Mouse (Mus musculus) lung, adult 2 months (tissue): ENCODE data around the gene Plekhg6. TPM values are rescaled to one million over a fixed set of nuclear protein-coding genes. Genes with fewer than 3 reads are reported as not detected.

ENCODE experiments used
- DNase-seq: peaks from one replicate; pipeline ENCODE4 v3.0.0; 2022
- H3K4me1 ChIP-seq: fragments of 200-500 bp; 2 replicates; pipeline ENCODE4 v1.6.1; 2011; ENCODE audit warnings: low read length; ENCODE audit not compliant: control insufficient read depth, insufficient read depth
- H3K4me3 ChIP-seq: fragments of 200-500 bp; replicated peaks from 2 replicates; pipeline ENCODE3; 2011; ENCODE audit warnings: low read depth, mild to moderate bottlenecking, control low read depth, low read length; ENCODE audit errors: extremely low read depth
- CTCF ChIP-seq: fragments of 200-500 bp; IDR thresholded peaks from 2 replicates; pipeline ENCODE4 v1.5.1; 2011; ENCODE audit warnings: mild to moderate bottlenecking, low read length, control low read depth; ENCODE audit not compliant: insufficient read depth
- POLR2A ChIP-seq: fragments of 200-500 bp; IDR thresholded peaks from 2 replicates; pipeline ENCODE4 v1.6.1; 2011; ENCODE audit warnings: low read depth, mild to moderate bottlenecking, control low read depth, low read length, borderline replicate concordance; ENCODE audit errors: extremely low read depth
- WGBS: fragments of 180-500 bp; shearing (Covaris S2); methylation state at CpG from one replicate; pipeline ENCODE4 v1.1.7; 2018; 5-methylcytosine and 5-hydroxymethylcytosine counted together
- polyA plus RNA-seq: library from polyadenylated mRNA; depleted of rRNA; stranded (reverse); fragments of >200 nt; gene quantifications from 2 replicates; pipeline ENCODE4 v1.2.3, GENCODE M21; 2012; rRNA removed

The Plekhg6 gene
- polyA plus RNA-seq, 1 experiment, result 2.6 TPM

DNA sequence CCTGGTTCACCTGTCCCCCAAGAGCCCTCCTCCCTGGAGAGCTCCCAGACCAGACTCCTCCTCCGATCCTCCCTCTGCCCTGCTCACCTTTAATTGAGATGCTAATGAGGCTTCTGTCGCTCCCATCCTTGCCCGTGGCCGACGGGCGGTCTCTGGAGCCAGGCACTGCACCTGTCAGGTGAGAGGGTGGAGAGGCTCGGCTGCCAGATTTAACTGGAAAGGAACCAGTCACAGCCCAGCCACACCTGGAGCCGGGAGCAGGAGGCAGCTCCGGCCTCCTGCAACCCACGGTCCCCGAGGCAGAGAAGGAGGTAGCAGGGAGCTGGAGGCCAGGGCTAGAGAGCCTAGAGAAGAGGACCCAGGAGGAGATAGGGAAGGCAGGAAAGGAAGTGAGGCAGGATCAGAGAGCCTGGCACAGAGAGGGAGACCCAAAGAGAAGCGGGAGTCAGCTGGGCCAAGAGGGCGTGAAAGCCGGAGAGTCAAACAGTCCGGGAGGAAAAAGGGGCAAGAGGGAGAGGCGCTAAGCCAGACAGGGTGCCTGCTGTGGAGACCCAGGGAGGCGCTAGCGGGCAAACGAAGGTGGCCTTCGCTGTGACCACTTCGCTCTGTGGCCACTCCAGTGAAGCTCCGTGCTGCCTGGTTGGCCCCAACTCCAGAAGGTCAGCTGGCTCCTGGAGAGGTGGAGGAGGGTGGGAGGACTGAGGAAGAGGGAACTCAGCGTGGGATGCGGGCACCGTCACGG lies 59.3 kb downstream of the Plekhg6 start:
- DNase-seq, result peak; percentile 77
- Histone ChIP-seq H3K4me1 (peaks cover 6% of the 10 kb centered on the region; the same call in 1 of the 2 replicates), H3K4me3 (peak overlapping the region; percentile 73)
- TF ChIP-seq CTCF (no peak), POLR2A (peak; percentile 65; the same call in 1 of the 2 replicates)
- WGBS, result 32% methylated on average over 26 of the region's 26 CpGs

DNA sequence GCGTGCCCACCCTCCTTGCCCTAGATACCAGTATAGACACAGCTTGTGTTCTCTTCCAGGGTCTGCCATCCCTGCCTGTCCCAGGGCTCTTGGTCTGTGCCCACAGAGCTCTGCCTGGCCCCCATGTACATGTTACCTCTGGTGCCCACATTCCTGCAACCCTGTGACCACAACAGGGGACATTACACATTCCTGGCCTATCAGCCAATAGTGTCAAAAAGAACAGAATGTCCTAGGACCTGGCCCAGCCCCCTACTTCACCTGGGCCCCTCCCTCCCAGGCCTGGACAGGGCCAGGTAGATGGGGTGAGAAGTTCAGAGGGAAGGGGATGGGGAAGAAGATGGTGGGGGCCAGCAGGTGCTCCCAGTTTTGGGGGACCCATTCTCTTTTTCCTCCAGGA lies 60.3 kb downstream of the Plekhg6 start, which contains the start of gene Scnn1a:
Scnn1a (plus strand) TSS at position 337 of the 400 bp plus-strand sequence.
- H3K4me3 ChIP-seq, result peak within 1 kb of the TSS; percentile 73
- TF ChIP-seq CTCF, result no peak
- 0 out of 2 replicates have a peak, but pooled peaks have one; percentile 25 for TF ChIP-seq POLR2A
- DNase-seq, result peak; percentile 70
- peaks cover 6% of the 10 kb centered on the region; the same call in 1 of the 2 replicates for H3K4me1 ChIP-seq
- WGBS, result 84% methylated on average over 1 of the region's 1 CpGs

DNA sequence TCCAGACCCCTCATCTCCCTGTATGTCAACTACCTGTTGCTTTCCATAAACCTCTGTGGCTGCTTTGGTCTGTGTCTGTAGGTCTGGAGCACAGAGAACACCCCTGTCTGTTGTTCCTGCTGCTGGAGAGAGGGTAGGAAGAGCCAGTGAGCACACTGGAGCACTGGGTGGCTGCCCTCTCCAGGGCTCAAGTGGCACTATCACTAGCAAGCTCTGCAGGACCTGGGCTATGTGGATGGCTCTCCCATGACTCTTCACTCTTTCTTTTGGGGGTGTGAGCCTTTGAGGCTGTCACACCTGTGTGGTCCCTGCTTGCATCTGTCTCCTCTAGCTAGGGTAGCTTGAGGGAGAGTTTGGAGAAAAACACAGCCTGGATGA lies 60.7 kb downstream of the Plekhg6 start:
- TF ChIP-seq POLR2A (peak; percentile 21; the same call in 1 of the 2 replicates), CTCF (no peak)
- no peak overlapping the region for H3K4me3 ChIP-seq
- peak; percentile 36 for DNase-seq
- H3K4me1 ChIP-seq, result peaks cover 6% of the 10 kb centered on the region; the same call in 1 of the 2 replicates

DNA sequence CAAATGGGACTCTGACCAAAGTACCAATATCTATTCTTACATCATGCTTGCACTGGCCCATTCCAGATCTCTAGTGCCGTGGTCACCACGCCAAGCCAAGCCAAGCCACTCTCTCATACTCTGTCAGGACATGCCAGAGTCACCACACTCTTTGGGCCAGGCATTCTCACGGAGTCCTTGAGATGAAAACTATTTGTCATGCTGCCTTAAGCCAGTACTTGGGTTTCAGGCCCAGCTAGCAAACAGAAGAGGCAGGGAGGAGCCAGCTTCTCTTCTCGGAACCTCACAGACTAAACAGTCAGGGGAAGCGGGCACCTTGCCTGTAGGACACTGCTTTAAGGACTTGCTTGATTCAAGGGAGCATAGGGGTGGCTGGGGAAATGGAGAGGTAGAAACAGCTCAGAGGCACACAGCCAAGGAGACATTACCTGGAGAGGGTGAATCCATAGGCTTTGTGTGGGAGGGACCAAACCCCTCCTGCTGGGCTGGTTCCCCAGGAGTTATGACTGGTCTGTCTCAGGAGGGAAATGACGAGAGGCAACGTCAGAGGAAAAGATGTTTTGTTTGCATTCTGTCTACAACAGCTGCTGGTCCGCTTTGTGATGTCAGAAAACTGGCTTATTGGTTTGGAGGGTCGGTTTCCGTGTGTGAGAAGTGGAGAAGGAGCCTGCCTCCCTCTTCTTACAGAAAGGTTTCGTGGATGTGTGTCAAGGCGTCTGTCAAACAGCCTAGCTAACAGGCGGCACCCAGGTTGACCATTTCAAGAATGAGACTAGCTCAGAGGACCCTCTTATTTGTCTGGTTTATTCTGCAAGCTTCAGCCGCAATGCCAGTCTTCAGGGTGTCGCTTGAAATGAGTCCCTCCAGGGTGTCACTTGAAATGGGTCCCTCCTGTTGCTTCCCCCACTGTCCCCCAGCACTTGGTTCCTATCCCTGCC lies 61.3 kb downstream of the Plekhg6 start:
- peak; percentile 74 for DNase-seq
- Histone ChIP-seq H3K4me3 (peak overlapping the region; percentile 20), H3K4me1 (peaks cover 9% of the 10 kb centered on the region)
- 39% methylated on average over 15 of the region's 15 CpGs for WGBS
- TF ChIP-seq CTCF, result no peak
- peak; percentile 53; the same call in 1 of the 2 replicates for TF ChIP-seq POLR2A

- 19% methylated on average over 7 of the region's 7 CpGs for WGBS
Observed at GRCm38 (mm10) chr6:125317077-125317476, 63.5 kb downstream of the Plekhg6 start.

GRCm38 (mm10) chr6:125314746-125315145 lies 65.8 kb downstream of the Plekhg6 start:
- no peak overlapping the region for H3K4me3 ChIP-seq
- TF ChIP-seq POLR2A, result no peak
- TF ChIP-seq CTCF, result no peak
- H3K4me1 ChIP-seq, result peaks cover 18% of the 10 kb centered on the region
- whole genome bisulfite sequencing, result 73% methylated on average over 6 of the region's 6 CpGs
- DNase-seq, result no peak

More at GRCm38 (mm10) chr6:125317077-125317476, 63.5 kb downstream of the Plekhg6 start:
- DNase-seq, result no peak
- H3K4me1 ChIP-seq, result peaks cover 19% of the 10 kb centered on the region
- TF ChIP-seq CTCF (no peak), POLR2A (no peak)
- no peak overlapping the region for H3K4me3 ChIP-seq

DNA sequence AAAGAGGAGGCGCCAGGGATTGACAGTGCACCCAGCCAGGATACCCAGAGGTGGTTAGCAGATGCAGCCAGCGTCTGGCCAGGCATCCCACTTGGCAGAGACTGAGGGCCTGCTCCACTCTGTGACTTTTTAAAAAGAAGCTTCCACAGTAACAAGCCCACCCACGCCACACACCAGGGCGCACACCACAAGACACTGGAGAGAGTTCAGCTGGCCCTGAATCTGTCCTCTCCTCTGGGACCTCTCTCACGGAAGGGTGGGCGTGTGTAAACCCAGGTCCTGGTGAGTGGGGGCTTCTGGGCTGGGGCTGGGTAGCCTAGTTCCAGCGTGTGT lies 66.4 kb downstream of the Plekhg6 start:
- H3K4me3 ChIP-seq, result peak overlapping the region; percentile 63
- WGBS, result 50% methylated on average over 7 of the region's 7 CpGs
- peaks cover 17% of the 10 kb centered on the region for H3K4me1 ChIP-seq
- DNase-seq, result no peak
- TF ChIP-seq POLR2A (no peak), CTCF (no peak)

- peak; percentile 85 for DNase-seq
- WGBS, result 2% methylated on average over 45 of the region's 46 CpGs
- peak within 1 kb of the TSS; percentile 72 for H3K4me3 ChIP-seq
- peaks cover 16% of the 10 kb centered on the region for H3K4me1 ChIP-seq
- TF ChIP-seq CTCF (no peak), POLR2A (peak; percentile 71)
Observed at GRCm38 (mm10) chr6:125313546-125314230, 66.9 kb downstream of the Plekhg6 start, which contains the start of gene Ltbr. Gene Ltbr, minus strand, starts transcription at chr6:125313885.

Other genes with a start within 250 kb of the Plekhg6 start
- 10.1 and 13.6 TPM in 2 replicates for gene Nop2, start 248.9 kb downstream of the Plekhg6 start, polyA plus RNA-seq
- 45.0 and 51.0 TPM in 2 replicates for gene Iffo1, start 235.6 kb downstream of the Plekhg6 start, polyA plus RNA-seq
- 1,317 and 1,826 TPM in 2 replicates for gene Gapdh, start 214.3 kb downstream of the Plekhg6 start, polyA plus RNA-seq
- gene Ncapd2, start 189.1 kb downstream of the Plekhg6 start, polyA plus RNA-seq, result 15.5 and 34.2 TPM in 2 replicates
- gene Mrpl51, start 189.0 kb downstream of the Plekhg6 start, polyA plus RNA-seq, result 30.1 and 39.4 TPM in 2 replicates
- gene Vamp1, start 165.2 kb downstream of the Plekhg6 start, polyA plus RNA-seq, result 12.5 and 22.0 TPM in 2 replicates
- gene Tapbpl, start 148.9 kb downstream of the Plekhg6 start, polyA plus RNA-seq, result 29.8 and 33.4 TPM in 2 replicates
- 8.1 and 9.8 TPM in 2 replicates for gene Cd27, start 143.8 kb downstream of the Plekhg6 start, polyA plus RNA-seq
- 0.17 and 0.19 TPM in 2 replicates for gene Tuba3a, start 94.8 kb downstream of the Plekhg6 start, polyA plus RNA-seq
- gene Ltbr, start 66.9 kb downstream of the Plekhg6 start, polyA plus RNA-seq, result 107 and 116 TPM in 2 replicates
- gene Scnn1a, start 60.1 kb downstream of the Plekhg6 start, polyA plus RNA-seq, result 245 and 249 TPM in 2 replicates
- 186 and 200 TPM in 2 replicates for gene Tnfrsf1a, start 31.4 kb downstream of the Plekhg6 start, polyA plus RNA-seq
- gene Cd9, start 114.0 kb upstream of the Plekhg6 start, polyA plus RNA-seq, result 405 and 537 TPM in 2 replicates
- 421 and 464 TPM in 2 replicates for gene Vwf, start 166.0 kb upstream of the Plekhg6 start, polyA plus RNA-seq